Mouse (Mus musculus) telencephalon, adult 2 months (tissue): ENCODE data around the gene Vars2.

Source experiments
- DNase-seq: peaks from one replicate; pipeline ENCODE4 v3.0.0-alpha.2; 2011; ENCODE audit warnings: low read depth, low spot score

Vars2 gene

GRCm38 (mm10) chr17:35667334-35668065 is at the start of gene Vars2:
Vars2 (minus strand) TSS chr17:35667592.
- peak; percentile 87 for DNase-seq

- no peak for DNase-seq
These were observed 49.7 kb upstream of the Vars2 start for GRCm38 (mm10) chr17:35717080-35717479.

GRCm38 (mm10) chr17:35716114-35716513 is 48.7 kb upstream of the Vars2 start:
- DNase-seq, result no peak

- no peak for DNase-seq
These were observed 43.4 kb upstream of the Vars2 start for GRCm38 (mm10) chr17:35710705-35711347.

- DNase-seq, result no peak
These were observed 41.2 kb upstream of the Vars2 start for GRCm38 (mm10) chr17:35708611-35709010.

- no peak for DNase-seq
These were observed 40.5 kb upstream of the Vars2 start for GRCm38 (mm10) chr17:35707929-35708328.

DNA sequence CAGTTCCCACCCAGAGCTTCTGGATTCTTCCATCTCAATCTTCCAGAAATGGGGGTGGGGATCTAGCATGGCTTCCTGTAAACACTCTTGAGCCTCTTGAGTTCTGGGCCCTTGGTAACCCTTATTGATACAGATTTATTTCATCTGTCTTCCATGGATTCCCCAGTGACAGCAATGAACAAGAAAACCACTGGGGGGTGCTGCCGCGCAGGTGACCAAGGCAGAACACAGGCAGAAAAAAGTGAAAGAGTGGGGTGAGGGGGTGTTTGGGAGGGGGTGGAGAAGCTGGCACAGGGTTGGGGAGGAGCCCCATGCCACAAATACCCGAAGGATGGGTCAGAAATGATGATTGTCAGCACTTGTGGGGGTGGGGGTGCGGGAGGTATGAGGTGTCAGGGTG is 38.4 kb upstream of the Vars2 start:
- DNase-seq, result no peak

DNA sequence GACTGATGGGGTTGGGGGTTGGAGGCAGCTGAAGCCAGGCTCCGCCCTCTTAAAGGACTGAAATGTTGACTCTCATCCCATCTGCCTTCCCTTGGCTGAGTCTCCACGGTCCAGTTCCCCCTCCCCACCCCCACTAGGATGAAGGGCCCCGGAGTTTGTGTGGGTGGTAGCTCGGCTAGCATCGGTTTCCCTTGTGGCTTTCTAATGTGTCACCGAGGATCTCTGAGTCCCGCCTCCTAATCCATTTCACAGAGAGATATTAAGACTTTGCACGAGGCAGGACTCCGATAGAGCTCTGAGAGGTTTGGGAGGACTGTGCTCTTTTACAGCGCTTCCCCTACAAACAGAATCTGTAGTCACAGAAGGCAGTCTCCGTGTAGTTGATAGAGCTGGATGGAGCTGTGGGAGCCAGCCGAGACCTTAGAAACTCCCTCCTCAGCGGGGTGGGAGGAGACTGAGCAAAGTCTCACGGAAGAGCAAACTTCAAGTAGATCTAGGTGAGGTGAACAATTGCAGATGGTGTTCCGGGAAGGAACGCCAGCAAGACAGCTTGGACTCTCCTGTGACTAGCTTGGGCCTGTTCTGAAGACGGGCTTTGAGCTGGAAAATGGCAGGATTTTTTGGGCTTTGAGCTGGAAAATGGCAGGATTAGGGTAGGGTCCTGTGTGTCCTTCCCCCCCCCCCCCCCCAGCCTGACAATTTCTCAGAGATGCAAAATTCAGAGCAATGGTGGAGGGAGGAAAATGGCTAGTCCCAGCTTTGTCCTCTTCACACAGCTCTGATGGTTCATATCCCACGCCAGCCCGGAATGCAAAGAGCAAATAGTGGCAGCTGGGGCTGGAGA is 37.5 kb upstream of the Vars2 start, which contains the start of gene Ddr1:
Gene Ddr1, minus strand, starts transcription at position 1 of the 844 bp plus-strand sequence.
- no peak for DNase-seq

DNA sequence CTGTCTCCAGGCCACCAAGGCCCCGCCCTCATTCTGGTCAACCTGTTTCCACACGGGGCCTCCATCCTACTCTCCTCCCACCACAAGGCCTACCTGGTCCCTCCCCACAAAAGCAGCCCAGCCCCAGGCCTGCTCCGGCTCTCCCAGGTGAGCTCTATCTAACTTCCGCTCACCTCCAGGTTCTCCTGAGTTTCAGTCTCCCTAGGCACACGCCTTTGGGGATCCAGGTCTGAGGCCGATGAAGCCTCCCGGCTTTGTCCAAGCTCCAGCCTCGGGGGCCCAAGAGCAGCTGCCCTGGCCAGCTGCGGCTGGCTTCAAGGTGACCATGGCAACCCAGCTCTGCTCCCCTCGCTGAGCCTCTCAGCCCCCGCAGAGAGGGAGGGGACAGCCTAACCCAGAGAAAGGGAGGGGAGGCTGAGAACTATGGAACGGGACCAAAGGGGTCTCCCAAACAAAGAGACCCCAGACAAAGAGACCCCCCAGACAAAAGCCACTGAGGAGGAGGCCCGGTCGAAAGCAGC is 36.4 kb upstream of the Vars2 start:
- DNase-seq, result no peak

GRCm38 (mm10) chr17:35703065-35703464 is 35.7 kb upstream of the Vars2 start:
- DNase-seq, result no peak

- no peak for DNase-seq
These were observed 35.2 kb upstream of the Vars2 start for GRCm38 (mm10) chr17:35702605-35703004.

- no peak for DNase-seq
These were observed 34.6 kb upstream of the Vars2 start for GRCm38 (mm10) chr17:35701978-35702461.

- DNase-seq, result no peak
These were observed 34.0 kb upstream of the Vars2 start for GRCm38 (mm10) chr17:35701203-35701977.

DNA sequence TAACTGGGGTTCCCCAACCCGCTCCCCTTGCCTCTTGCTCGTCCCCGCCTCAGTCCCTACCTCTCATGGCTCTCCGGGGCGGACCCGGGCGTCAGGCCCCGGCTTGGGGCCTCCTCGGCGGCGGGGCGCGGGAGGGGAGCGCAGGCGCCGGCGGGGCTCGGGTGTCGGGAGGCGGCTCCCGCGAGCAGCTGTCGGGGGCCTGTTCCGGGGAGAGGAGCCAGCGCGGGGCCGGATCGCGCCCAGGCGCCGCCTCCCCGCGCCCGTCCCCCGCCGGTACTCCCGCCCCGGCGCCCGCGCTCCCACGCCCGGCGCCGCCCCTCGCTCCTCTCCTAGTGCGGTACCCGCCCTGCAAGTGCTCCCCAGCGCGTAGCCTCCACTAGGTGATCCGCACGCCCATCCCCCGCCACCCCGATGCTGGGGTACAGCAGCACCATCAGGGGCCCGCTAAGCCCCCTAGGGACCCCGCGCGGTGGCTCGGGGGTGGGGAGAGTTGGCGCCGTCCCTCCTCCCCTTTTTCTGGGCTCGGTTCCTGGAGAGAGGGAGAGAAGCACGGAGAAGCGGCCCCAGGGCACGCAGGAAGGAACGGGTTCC is 33.1 kb upstream of the Vars2 start:
- DNase-seq, result no peak

GRCm38 (mm10) chr17:35699919-35700318 is 32.5 kb upstream of the Vars2 start:
- no peak for DNase-seq

GRCm38 (mm10) chr17:35698501-35698883 is 31.1 kb upstream of the Vars2 start:
- no peak for DNase-seq

DNA sequence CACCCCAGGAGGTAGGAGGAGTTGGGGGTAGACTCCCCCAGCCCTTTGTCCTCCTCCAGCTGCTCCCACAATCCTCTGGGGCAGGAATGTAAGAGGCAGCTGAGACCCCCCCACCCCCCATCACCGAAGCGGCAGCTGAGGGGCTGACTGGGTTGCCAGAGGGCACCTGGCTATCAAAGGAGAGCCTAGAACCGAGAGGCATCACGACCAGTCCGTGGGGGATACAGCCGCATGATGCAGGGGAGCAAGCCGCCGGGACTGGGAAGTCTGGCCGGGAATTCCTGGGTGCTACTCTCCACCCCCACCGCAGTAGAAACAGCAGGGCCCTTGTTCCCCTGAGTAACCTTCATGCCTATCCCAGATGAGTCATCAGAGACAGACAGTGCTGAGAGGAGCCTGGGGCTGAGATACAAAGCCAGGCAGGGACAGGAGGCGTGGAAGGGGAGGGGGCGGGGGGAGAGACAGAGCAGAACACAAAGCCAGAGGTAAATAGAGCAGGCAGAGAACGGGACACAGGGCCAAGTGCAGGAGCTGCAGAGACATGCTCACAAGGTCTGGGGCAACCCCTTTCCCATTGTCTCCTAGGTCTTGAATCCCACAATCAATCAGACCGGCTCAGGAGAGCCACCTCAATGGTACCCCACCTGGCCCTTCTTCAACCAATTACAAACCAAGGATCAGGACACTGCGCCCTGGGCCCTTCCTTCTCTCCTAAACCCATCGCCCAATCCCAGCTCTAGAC is 30.5 kb upstream of the Vars2 start:
- peak; percentile 87 for DNase-seq

DNA sequence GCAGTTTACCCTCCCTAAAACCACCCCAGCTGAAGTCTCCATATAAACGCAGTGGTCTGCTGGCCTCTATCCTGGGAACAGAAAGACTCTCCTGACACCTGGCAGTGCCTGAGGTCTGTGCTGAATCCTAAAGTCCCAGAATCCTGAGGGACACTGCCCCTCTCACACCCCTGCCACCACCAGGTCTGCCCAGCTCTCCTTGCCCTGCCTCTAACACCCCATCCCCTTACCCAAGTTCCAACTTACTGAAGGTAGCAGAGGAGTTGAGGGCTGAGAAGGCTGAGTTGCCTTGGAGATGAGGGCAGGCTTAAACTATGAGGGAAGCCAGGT is 30.0 kb upstream of the Vars2 start:
- no peak for DNase-seq

DNA sequence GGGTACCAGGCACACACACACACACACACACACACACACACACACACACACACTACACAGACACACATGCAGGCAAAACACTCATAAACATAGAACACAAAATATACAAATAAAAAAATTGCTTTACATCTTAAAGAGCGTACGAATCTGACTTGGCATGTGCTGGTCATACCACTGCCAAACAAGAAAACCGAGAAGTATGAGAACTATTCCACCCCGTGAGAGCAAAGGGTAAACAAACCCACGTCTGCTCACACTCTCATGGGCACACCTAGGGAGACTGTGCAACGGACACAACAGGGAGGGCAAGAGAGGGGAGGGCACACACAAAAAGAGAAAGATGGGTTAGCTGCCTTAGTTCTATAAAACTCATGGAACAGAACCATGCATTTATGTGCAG is 29.3 kb upstream of the Vars2 start:
- DNase-seq, result no peak

- no peak for DNase-seq
These were observed 27.9 kb upstream of the Vars2 start for GRCm38 (mm10) chr17:35695289-35695688.
